Mouse (Mus musculus) ES-E14 (cell line): Measurements from ENCODE around the gene Ccr4. TPM values are rescaled to one million over a fixed set of nuclear protein-coding genes. Genes with fewer than 3 reads are reported as not detected.

ENCODE experiments used
- DNase-seq: peaks from one replicate; pipeline ENCODE4 v3.0.0-alpha.2; 2013; ENCODE audit warnings: low read depth, low spot score
- H3K27ac ChIP-seq: 2 replicates; pipeline ENCODE4 v1.5.1; 2012; ENCODE audit warnings: low read depth, mild to moderate bottlenecking, low read length, moderate library complexity, mixed read lengths; ENCODE audit not compliant: poor library complexity, insufficient read depth, severe bottlenecking
- H3K36me3 ChIP-seq: 2 replicates; pipeline ENCODE4 v1.6.1; 2012; ENCODE audit warnings: mild to moderate bottlenecking, low read length, moderate library complexity, mixed read lengths; ENCODE audit not compliant: control insufficient read depth, poor library complexity, insufficient read depth, severe bottlenecking
- H3K4me1 ChIP-seq, 2 experiments: fragments of 150-350 bp in 1 of 2; sonication (generic) in 1 of 2; 2 replicates each; pipeline ENCODE4 v1.6.1; 2012; ENCODE audit warnings: low read length in 2 of 2, mild to moderate bottlenecking in 1 of 2, mixed read lengths in 1 of 2; ENCODE audit not compliant: control insufficient read depth in 2 of 2, insufficient read depth in 2 of 2, poor library complexity in 1 of 2
- H3K4me3 ChIP-seq, 2 experiments: fragments of 150-350 bp in 1 of 2; sonication (generic) in 1 of 2; 2 replicates each; pipeline ENCODE4 v1.5.1; 2012; ENCODE audit warnings: low read length in 2 of 2, low read depth in 1 of 2, mild to moderate bottlenecking in 1 of 2, mixed read lengths in 1 of 2; ENCODE audit not compliant: insufficient read depth in 1 of 2, poor library complexity in 1 of 2, severe bottlenecking in 1 of 2
- H3K9ac ChIP-seq: 2 replicates; pipeline ENCODE4 v1.6.1; 2012; ENCODE audit warnings: low read depth, mild to moderate bottlenecking, low read length, mixed read lengths; ENCODE audit not compliant: poor library complexity, insufficient read depth, severe bottlenecking
- H3K9me3 ChIP-seq: fragments of 150-350 bp; sonication (generic); 2 replicates; pipeline ENCODE4 v1.6.1; 2012; ENCODE audit warnings: low read depth, mild to moderate bottlenecking, low read length; ENCODE audit not compliant: control insufficient read depth, insufficient read depth
- CHD2 ChIP-seq: IDR thresholded peaks from 2 replicates; pipeline ENCODE4 v1.6.1; 2014; ENCODE audit warnings: mild to moderate bottlenecking, low read depth, low read length, inconsistent platforms
- HCFC1 ChIP-seq: IDR thresholded peaks from 2 replicates; pipeline ENCODE4 v1.6.1; 2012; ENCODE audit warnings: low read length, inconsistent platforms, borderline replicate concordance; ENCODE audit not compliant: insufficient read depth
- MAFK ChIP-seq: IDR thresholded peaks from 2 replicates; pipeline ENCODE4 v1.6.1; 2014; ENCODE audit warnings: mild to moderate bottlenecking, low read depth, low read length, inconsistent platforms; ENCODE audit not compliant: insufficient read depth
- ZC3H11A ChIP-seq: IDR thresholded peaks from 2 replicates; pipeline ENCODE4 v1.6.1; 2012; ENCODE audit warnings: low read depth, mild to moderate bottlenecking, inconsistent platforms, low read length, borderline replicate concordance
- ZNF384 ChIP-seq: IDR thresholded peaks from 2 replicates; pipeline ENCODE4 v1.6.1; 2012; ENCODE audit warnings: low read depth, low read length, inconsistent platforms
- in situ Hi-C, 2 experiments: fragments of 600-800 bp; cut with MboI; formaldehyde crosslinking; loops; one replicate each; pipeline ENCODE4 v1.15.1; 2025; ENCODE audit warnings: low sequenced_read_pairs in 2 of 2, inconsistent platforms in 1 of 2; ENCODE audit not compliant: unreplicated experiment in 2 of 2
- total RNA-seq: library from RNA; depleted of rRNA; stranded (reverse); fragments of 300-350 nt; gene quantifications from 2 replicates; pipeline ENCODE4 v1.2.3, GENCODE M21; 2012

Ccr4 gene
- total RNA-seq, 1 experiment = 1.4 TPM

DNA sequence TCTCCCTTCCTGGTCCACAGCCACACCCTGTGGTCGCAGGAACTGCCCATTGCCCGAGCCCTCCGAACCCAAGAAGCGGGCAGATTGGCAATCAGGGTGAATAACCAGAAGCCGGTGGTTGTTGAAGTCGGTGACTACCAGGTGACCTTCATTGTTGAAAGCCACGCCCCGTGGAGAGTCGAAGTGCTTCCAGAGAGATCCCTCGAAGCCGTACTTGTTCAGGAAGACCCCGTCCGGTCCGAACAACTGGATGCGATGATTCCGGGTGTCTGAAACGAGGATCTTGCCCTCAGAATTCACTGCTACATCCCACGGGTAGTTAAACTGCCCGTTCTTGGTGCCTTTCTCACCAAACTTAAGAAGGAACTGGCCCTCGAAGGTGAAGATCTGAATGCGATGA lies 8.1 kb upstream of the Ccr4 start:
- in situ Hi-C loops = no loop called here
- DNase-seq = no peak
- Histone ChIP-seq H3K9ac (no peak overlapping the region), H3K9me3 (no peaks in the 10 kb centered on the region), H3K27ac (0 out of 2 replicates have a peak overlapping the region, but pooled peaks have one; percentile 4), H3K4me1 (peaks cover 12 to 38% of the 10 kb centered on the region in 2 experiments), H3K4me3 (no peak overlapping the region), H3K36me3 (peaks cover 58% of the 10 kb centered on the region)
- TF ChIP-seq MAFK (no peak), HCFC1 (no peak), ZC3H11A (no peak), CHD2 (no peak), ZNF384 (no peak)

DNA sequence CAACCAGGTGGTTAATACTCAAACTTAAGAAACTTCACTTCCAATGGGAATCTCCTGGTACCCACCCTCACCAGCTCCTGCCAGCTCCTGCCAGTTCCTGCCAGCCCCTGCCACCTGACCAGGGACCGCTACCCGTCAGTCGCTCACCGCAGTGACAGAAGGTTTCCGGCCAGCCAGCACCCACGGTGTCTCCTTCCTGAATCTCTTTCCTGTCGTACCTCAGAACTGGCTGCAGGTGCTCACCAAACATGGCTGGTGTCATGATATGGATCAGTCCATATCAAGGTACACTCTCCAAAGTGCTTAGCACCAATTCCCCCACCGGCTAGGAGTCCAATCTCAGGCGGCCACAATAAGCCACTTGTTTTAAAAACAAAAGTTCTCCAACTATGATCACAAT lies 5.1 kb upstream of the Ccr4 start:
- Histone ChIP-seq H3K9me3 (no peaks in the 10 kb centered on the region), H3K4me1 (peaks cover 6 to 29% of the 10 kb centered on the region in 2 experiments), H3K36me3 (peaks cover 62% of the 10 kb centered on the region), H3K27ac (no peak overlapping the region), H3K9ac (no peak overlapping the region), H3K4me3 (no peak overlapping the region)
- in situ Hi-C loops = no loop called here
- no peak for DNase-seq
- TF ChIP-seq ZC3H11A (no peak), ZNF384 (no peak), CHD2 (no peak), MAFK (no peak), HCFC1 (no peak)

DNA sequence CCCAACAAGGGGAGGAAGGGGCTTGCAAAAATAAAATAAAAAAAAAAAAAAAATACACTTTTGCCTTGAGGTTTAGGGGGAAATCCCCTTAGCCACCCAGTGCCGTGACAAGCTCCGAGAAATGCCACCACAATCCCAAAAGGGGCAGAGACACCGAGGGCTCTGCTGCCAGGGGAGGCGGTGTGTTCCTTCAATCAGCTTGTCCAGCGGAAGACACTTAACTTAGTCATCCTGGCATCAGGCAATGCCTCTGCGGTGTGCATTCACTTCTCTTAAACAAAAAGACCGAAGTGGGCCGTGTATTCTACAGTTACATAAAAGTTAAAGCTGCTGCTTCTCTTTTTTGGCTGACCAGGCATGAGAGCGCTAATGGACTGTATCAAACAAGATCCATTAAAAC lies 2.7 kb upstream of the Ccr4 start:
- peaks cover 40% of the 10 kb centered on the region for H3K36me3 ChIP-seq
- H3K4me3 ChIP-seq = no peak overlapping the region
- TF ChIP-seq CHD2 (no peak), MAFK (no peak), ZNF384 (no peak), ZC3H11A (no peak), HCFC1 (no peak)
- H3K9ac ChIP-seq = no peak overlapping the region
- no peak for DNase-seq
- H3K4me1 ChIP-seq = peaks cover 6 to 19% of the 10 kb centered on the region in 2 experiments
- in situ Hi-C loops = no loop called here
- no peaks in the 10 kb centered on the region for H3K9me3 ChIP-seq
- no peak overlapping the region for H3K27ac ChIP-seq

DNA sequence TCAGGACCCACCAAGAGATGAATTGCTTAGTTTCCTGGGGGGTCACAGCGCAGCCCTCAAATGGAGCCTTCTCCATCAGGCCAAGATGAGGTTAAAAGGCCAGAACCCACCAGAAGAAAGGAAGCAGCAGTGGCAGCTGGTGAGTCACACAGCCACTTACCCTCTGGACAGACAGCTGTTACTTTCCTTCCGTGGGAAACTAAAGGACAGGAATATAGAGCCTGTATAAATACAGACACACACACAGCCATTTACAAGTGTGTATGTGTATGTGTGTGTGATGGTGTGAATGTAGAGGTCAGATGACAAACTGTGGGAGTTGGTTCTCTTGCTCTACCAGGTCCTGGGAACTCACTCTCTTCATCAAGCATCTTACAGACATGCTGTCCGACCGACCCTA lies 1.8 kb upstream of the Ccr4 start:
- Histone ChIP-seq H3K27ac (no peak overlapping the region), H3K9ac (no peak overlapping the region), H3K36me3 (peaks cover 35% of the 10 kb centered on the region), H3K4me3 (no peak overlapping the region), H3K9me3 (no peaks in the 10 kb centered on the region), H3K4me1 (peaks cover 2 to 21% of the 10 kb centered on the region in 2 experiments; a peak in 3 of 4 replicates)
- TF ChIP-seq ZNF384 = no peak
- no peak for TF ChIP-seq CHD2
- in situ Hi-C loops = no loop called here
- DNase-seq = no peak
